Mouse (Mus musculus) liver, adult 2 months (tissue): ENCODE results near the gene Rarg. TPM values are rescaled to one million over a fixed set of nuclear protein-coding genes. Genes with fewer than 3 reads are reported as not detected.

Experiments used
- DNase-seq: peaks from one replicate; pipeline ENCODE4 v3.0.0-alpha.2; 2011; ENCODE audit warnings: low read depth, low spot score; ENCODE audit errors: extremely low read depth
- H3K27ac ChIP-seq: fragments of 200-500 bp; replicated peaks from 2 replicates; pipeline ENCODE4 v1.5.1; 2012; ENCODE audit warnings: low read depth, mild to moderate bottlenecking, control low read depth, inconsistent platforms, low read length; ENCODE audit not compliant: insufficient read depth
- H3K27me3 ChIP-seq: fragments of 200-500 bp; 2 replicates; pipeline ENCODE4 v1.6.1; 2012; ENCODE audit warnings: mild to moderate bottlenecking, moderate library complexity, low read length, inconsistent platforms; ENCODE audit not compliant: control insufficient read depth, insufficient read depth
- H3K36me3 ChIP-seq: fragments of 200-500 bp; 2 replicates; pipeline ENCODE4 v1.6.1; 2012; ENCODE audit warnings: low read length, inconsistent platforms; ENCODE audit not compliant: control insufficient read depth, insufficient read depth
- H3K4me1 ChIP-seq: fragments of 200-500 bp; 2 replicates; pipeline ENCODE4 v1.6.1; 2011; ENCODE audit warnings: low read length; ENCODE audit not compliant: control insufficient read depth, insufficient read depth
- H3K4me3 ChIP-seq: fragments of 200-500 bp; 2 replicates; pipeline ENCODE4 v1.5.1; 2011; ENCODE audit warnings: low read depth, mild to moderate bottlenecking, control low read depth, low read length, moderate library complexity; ENCODE audit not compliant: insufficient read depth
- H3K79me2 ChIP-seq: fragments of 200-500 bp; 2 replicates; pipeline ENCODE4 v1.6.1; 2012; ENCODE audit warnings: inconsistent platforms, mild to moderate bottlenecking, low read length, moderate library complexity; ENCODE audit not compliant: control insufficient read depth, insufficient read depth
- H3K9ac ChIP-seq: fragments of 200-500 bp; 2 replicates; pipeline ENCODE4 v1.6.1; 2012; ENCODE audit warnings: low read depth, mild to moderate bottlenecking, control low read depth, inconsistent platforms, low read length
- CTCF ChIP-seq: fragments of 200-500 bp; IDR thresholded peaks from 2 replicates; pipeline ENCODE4 v1.5.1; 2011; ENCODE audit warnings: low read depth, low read length, control low read depth
- POLR2A ChIP-seq: fragments of 200-500 bp; IDR thresholded peaks from 2 replicates; pipeline ENCODE4 v1.6.1; 2011; ENCODE audit warnings: low read length, control low read depth; ENCODE audit not compliant: insufficient read depth; ENCODE audit errors: extremely low read depth
- WGBS: fragments of 180-500 bp; shearing (Covaris S2); methylation state at CpG from one replicate; pipeline ENCODE4 v1.1.7; 2018; 5-methylcytosine and 5-hydroxymethylcytosine counted together
- polyA plus RNA-seq: library from polyadenylated mRNA; depleted of rRNA; stranded (reverse); fragments of >200 nt; gene quantifications from 2 replicates; pipeline ENCODE4 v1.2.3, GENCODE M21; 2012
- total RNA-seq: library from RNA; depleted of rRNA; stranded (reverse); fragments of >200 nt; gene quantifications from 2 replicates; pipeline ENCODE4 v1.2.3, GENCODE M21; 2014

Gene Rarg
- total and polyA plus RNA-seq, 2 experiments, result 1.5 to 6.0 TPM

- H3K27ac ChIP-seq, result no peak overlapping the region
- 67% methylated on average over 2 of the region's 2 CpGs for WGBS
- peaks cover 22% of the 10 kb centered on the region for H3K36me3 ChIP-seq
- no peak overlapping the region for H3K4me3 ChIP-seq
- no peak for DNase-seq
- H3K4me1 ChIP-seq, result no peaks in the 10 kb centered on the region
- no peaks in the 10 kb centered on the region for H3K27me3 ChIP-seq
- H3K79me2 ChIP-seq, result no peaks in the 10 kb centered on the region
- TF ChIP-seq CTCF (no peak), POLR2A (no peak)
- H3K9ac ChIP-seq, result no peak overlapping the region
These were observed 43.2 kb downstream of the Rarg start for GRCm38 (mm10) chr15:102214132-102214531.

GRCm38 (mm10) chr15:102211895-102212294 is 45.4 kb downstream of the Rarg start:
- Histone ChIP-seq H3K27me3 (no peaks in the 10 kb centered on the region), H3K27ac (no peak overlapping the region), H3K4me1 (no peaks in the 10 kb centered on the region), H3K4me3 (no peak overlapping the region), H3K9ac (no peak overlapping the region), H3K79me2 (no peaks in the 10 kb centered on the region), H3K36me3 (peaks cover 36% of the 10 kb centered on the region)
- 71% methylated on average over 6 of the region's 6 CpGs for WGBS
- DNase-seq, result no peak
- no peak for TF ChIP-seq CTCF
- no peak for TF ChIP-seq POLR2A

- Histone ChIP-seq H3K27me3 (no peaks in the 10 kb centered on the region), H3K36me3 (peaks cover 42% of the 10 kb centered on the region), H3K27ac (no peak overlapping the region), H3K4me1 (peaks cover 2% of the 10 kb centered on the region; the same call in 1 of the 2 replicates), H3K9ac (no peak overlapping the region), H3K4me3 (no peak overlapping the region), H3K79me2 (no peaks in the 10 kb centered on the region; the same call in 1 of the 2 replicates)
- TF ChIP-seq CTCF (no peak), POLR2A (no peak)
- 65% methylated on average over 4 of the region's 4 CpGs for WGBS
- peak; percentile 49 for DNase-seq
These were observed 46.5 kb downstream of the Rarg start for GRCm38 (mm10) chr15:102210816-102211215.

- DNase-seq, result no peak
- TF ChIP-seq POLR2A (no peak), CTCF (no peak)
- H3K36me3 ChIP-seq, result peaks cover 52% of the 10 kb centered on the region
- H3K4me3 ChIP-seq, result no peak overlapping the region
- no peak overlapping the region for H3K27ac ChIP-seq
- H3K9ac ChIP-seq, result no peak overlapping the region
- WGBS, result 94% methylated on average over 8 of the region's 8 CpGs
- peaks cover 8% of the 10 kb centered on the region for H3K4me1 ChIP-seq
- H3K79me2 ChIP-seq, result peaks cover 9% of the 10 kb centered on the region; the same call in 1 of the 2 replicates
- no peaks in the 10 kb centered on the region for H3K27me3 ChIP-seq
These were observed 48.2 kb downstream of the Rarg start for GRCm38 (mm10) chr15:102209114-102209513.

- H3K36me3 ChIP-seq, result peaks cover 49% of the 10 kb centered on the region
These were observed 49.2 kb downstream of the Rarg start for GRCm38 (mm10) chr15:102208092-102208561.

GRCm38 (mm10) chr15:102207351-102207750 is 50.0 kb downstream of the Rarg start:
- no peak overlapping the region for H3K27ac ChIP-seq
- H3K79me2 ChIP-seq, result peaks cover 10% of the 10 kb centered on the region; the same call in 1 of the 2 replicates
- no peak for DNase-seq
- H3K36me3 ChIP-seq, result peaks cover 43% of the 10 kb centered on the region
- TF ChIP-seq CTCF (no peak), POLR2A (no peak)
- H3K4me1 ChIP-seq, result peaks cover 8% of the 10 kb centered on the region
- H3K27me3 ChIP-seq, result no peaks in the 10 kb centered on the region
- H3K4me3 ChIP-seq, result no peak overlapping the region
- WGBS, result 76% methylated on average over 3 of the region's 3 CpGs
- no peak overlapping the region for H3K9ac ChIP-seq

More at GRCm38 (mm10) chr15:102208092-102208561, 49.2 kb downstream of the Rarg start:
- no peak for DNase-seq
- no peak for TF ChIP-seq CTCF
- TF ChIP-seq POLR2A, result no peak
- Histone ChIP-seq H3K27me3 (no peaks in the 10 kb centered on the region), H3K79me2 (peaks cover 10% of the 10 kb centered on the region; the same call in 1 of the 2 replicates), H3K4me1 (peaks cover 8% of the 10 kb centered on the region), H3K9ac (no peak overlapping the region), H3K4me3 (no peak overlapping the region), H3K27ac (no peak overlapping the region)
- 79% methylated on average over 9 of the region's 9 CpGs for WGBS
